Mouse (Mus musculus) spleen, adult 2 months (tissue): ENCODE results near the gene Slc12a5. TPM values are rescaled to one million over a fixed set of nuclear protein-coding genes. Genes with fewer than 3 reads are reported as not detected.
A peak's percentile ranks its signal among the peaks of the same experiment; 100 is the strongest.

Experiments used
- DNase-seq, 2 experiments: peaks; one replicate each; pipeline versions ENCODE4 v3.0.0 to v3.0.0-alpha.2; 2012 to 2021; ENCODE audit warnings: low spot score in 2 of 2, low read depth in 1 of 2
- H3K27ac ChIP-seq: fragments of 200-500 bp; 2 replicates; pipeline ENCODE4 v1.5.1; 2012; ENCODE audit warnings: low read length, inconsistent platforms; ENCODE audit not compliant: insufficient read depth
- H3K27me3 ChIP-seq: fragments of 200-500 bp; 2 replicates; pipeline ENCODE4 v1.6.1; 2012; ENCODE audit warnings: mild to moderate bottlenecking, moderate library complexity, low read length, inconsistent platforms; ENCODE audit not compliant: control insufficient read depth, insufficient read depth
- H3K36me3 ChIP-seq: fragments of 200-500 bp; 2 replicates; pipeline ENCODE4 v1.6.1; 2012; ENCODE audit warnings: mild to moderate bottlenecking, low read length, inconsistent platforms; ENCODE audit not compliant: control insufficient read depth, insufficient read depth
- H3K4me1 ChIP-seq: fragments of 200-500 bp; 2 replicates; pipeline ENCODE4 v1.6.1; 2011; ENCODE audit warnings: inconsistent platforms; ENCODE audit not compliant: control insufficient read depth, insufficient read depth, insufficient read length
- H3K4me3 ChIP-seq: fragments of 200-500 bp; 2 replicates; pipeline ENCODE4 v1.5.1; 2011; ENCODE audit warnings: mild to moderate bottlenecking, inconsistent platforms; ENCODE audit not compliant: insufficient read depth, insufficient read length; ENCODE audit errors: extremely low read depth
- CTCF ChIP-seq: fragments of 200-500 bp; IDR thresholded peaks from 2 replicates; pipeline ENCODE4 v1.5.1; 2011; ENCODE audit warnings: mild to moderate bottlenecking, inconsistent platforms; ENCODE audit not compliant: insufficient read depth, insufficient read length, insufficient replicate concordance; ENCODE audit errors: extremely low read depth
- POLR2A ChIP-seq: fragments of 200-500 bp; IDR thresholded peaks from 2 replicates; pipeline ENCODE4 v1.6.1; 2011; ENCODE audit warnings: low read depth, low read length, inconsistent platforms
- WGBS: fragments of 180-500 bp; shearing (Covaris S2); methylation state at CpG from one replicate; pipeline ENCODE4 v1.1.7; 2018; 5-methylcytosine and 5-hydroxymethylcytosine counted together
- polyA plus RNA-seq: library from polyadenylated mRNA; depleted of rRNA; stranded (reverse); fragments of >200 nt; gene quantifications from 2 replicates; pipeline ENCODE4 v1.2.3, GENCODE M21; 2012; rRNA removed

The Slc12a5 gene
- polyA plus RNA-seq, 1 experiment: 1.3 TPM

DNA sequence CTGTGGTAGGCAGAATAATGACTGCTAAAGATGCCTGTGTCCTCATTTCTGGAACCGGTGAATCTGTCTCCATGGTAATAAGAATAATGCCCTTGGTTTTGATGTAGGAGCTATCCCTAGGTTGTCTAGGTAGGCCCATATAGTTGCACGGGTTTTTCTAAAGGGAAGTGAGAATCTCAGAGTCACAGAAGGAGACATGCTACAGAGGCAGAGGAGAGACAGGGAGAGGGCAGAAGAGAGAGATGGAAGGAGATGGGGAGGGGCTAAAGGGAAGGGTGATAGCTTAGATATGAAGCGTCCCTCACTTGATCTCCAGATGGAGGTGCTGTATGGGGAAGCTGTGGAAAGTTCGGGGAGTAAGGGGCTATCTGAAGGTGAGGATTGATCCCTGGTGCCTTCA lies 76.8 kb downstream of the Slc12a5 start:
- no peaks in the 10 kb centered on the region for H3K36me3 ChIP-seq
- no peak overlapping the region for H3K27ac ChIP-seq
- no peaks in the 10 kb centered on the region for H3K27me3 ChIP-seq
- H3K4me3 ChIP-seq: no peak overlapping the region
- TF ChIP-seq CTCF (no peak), POLR2A (no peak)
- peaks cover 6% of the 10 kb centered on the region; the same call in 1 of the 2 replicates for H3K4me1 ChIP-seq
- 54% methylated on average over 4 of the region's 4 CpGs for WGBS
- no peak for DNase-seq

DNA sequence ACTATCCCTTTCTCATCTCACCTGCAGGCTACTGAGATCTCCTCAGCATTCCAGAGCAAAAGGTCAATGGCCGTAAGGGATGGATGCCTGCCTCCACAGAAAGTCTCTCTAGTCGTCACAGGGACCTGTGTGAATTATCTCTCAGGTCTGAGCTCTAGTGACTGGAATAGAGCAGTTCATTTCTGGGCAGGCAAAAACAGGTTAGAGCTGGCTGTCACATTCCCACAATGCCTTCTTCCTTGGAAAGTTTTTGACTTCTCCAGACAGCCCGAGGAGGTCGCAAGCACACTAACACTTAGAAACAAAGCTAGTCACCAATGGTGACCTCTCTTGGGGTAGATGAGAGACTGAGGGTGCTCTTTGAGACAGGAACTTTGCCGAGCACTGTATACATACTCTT lies 81.5 kb downstream of the Slc12a5 start:
- peaks cover 1% of the 10 kb centered on the region; the same call in 1 of the 2 replicates for H3K27me3 ChIP-seq
- no peaks in the 10 kb centered on the region for H3K36me3 ChIP-seq
- TF ChIP-seq CTCF: no peak
- TF ChIP-seq POLR2A: no peak
- DNase-seq: no peak
- no peaks in the 10 kb centered on the region for H3K4me1 ChIP-seq
- WGBS: 90% methylated on average over 5 of the region's 5 CpGs
- H3K27ac ChIP-seq: no peak overlapping the region
- no peak overlapping the region for H3K4me3 ChIP-seq

DNA sequence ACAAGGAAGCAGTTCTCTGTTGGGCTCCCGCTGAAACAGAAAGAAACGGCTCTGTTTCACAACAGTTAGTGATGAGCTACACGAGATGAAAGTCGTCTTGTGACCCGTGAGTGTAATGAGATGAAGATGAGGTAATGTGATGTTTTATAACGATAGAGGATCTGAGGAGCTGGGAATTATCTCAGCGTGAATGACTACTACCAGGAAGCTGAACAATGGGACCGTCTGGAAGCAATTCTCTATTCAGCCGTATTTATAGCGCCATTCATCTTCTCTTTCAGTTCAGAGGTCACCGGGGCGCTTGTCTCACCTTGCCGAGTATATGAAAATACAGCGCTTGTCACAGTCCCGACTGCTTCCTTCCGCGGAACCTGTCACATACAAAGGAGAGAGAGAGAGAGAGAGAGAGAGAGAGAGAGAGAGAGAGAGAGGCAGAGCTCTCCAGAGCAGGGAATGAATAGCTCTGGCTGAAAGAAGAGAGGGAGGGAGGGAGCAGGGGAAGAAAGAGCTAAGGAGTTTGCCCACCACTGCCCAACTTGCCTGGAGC lies 82.6 kb downstream of the Slc12a5 start:
- no peak overlapping the region for H3K27ac ChIP-seq
- peaks cover 1% of the 10 kb centered on the region; the same call in 1 of the 2 replicates for H3K27me3 ChIP-seq
- TF ChIP-seq POLR2A (no peak), CTCF (no peak)
- DNase-seq: no peak
- no peaks in the 10 kb centered on the region for H3K4me1 ChIP-seq
- H3K36me3 ChIP-seq: no peaks in the 10 kb centered on the region
- 0 out of 2 replicates have a peak overlapping the region, but pooled peaks have one; percentile 9 for H3K4me3 ChIP-seq
- 7% methylated on average over 17 of the region's 17 CpGs for WGBS

DNA sequence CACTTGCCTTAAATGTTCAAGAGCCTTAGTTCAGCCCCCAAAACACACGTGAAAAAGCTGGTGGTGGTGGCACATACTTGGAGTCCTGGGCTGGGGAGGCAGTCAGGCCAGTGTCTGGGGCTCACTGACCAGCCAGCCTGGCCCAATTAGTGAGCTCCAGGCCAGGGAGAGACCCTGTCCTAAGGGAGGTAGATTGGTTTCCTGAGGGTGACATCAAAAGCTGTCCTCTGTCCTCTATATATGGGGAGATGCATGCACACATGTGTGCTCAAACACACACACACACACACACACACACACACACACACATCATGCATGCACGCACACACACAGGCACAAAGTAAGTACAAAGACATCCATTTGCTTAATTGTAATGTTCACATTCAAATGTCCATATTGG lies 83.1 kb downstream of the Slc12a5 start:
- Histone ChIP-seq H3K4me1 (no peaks in the 10 kb centered on the region), H3K4me3 (no peak overlapping the region), H3K36me3 (no peaks in the 10 kb centered on the region), H3K27ac (no peak overlapping the region), H3K27me3 (peaks cover 1% of the 10 kb centered on the region; the same call in 1 of the 2 replicates)
- WGBS: 69% methylated on average over 2 of the region's 2 CpGs
- no peak for TF ChIP-seq POLR2A
- TF ChIP-seq CTCF: no peak
- DNase-seq: no peak

DNA sequence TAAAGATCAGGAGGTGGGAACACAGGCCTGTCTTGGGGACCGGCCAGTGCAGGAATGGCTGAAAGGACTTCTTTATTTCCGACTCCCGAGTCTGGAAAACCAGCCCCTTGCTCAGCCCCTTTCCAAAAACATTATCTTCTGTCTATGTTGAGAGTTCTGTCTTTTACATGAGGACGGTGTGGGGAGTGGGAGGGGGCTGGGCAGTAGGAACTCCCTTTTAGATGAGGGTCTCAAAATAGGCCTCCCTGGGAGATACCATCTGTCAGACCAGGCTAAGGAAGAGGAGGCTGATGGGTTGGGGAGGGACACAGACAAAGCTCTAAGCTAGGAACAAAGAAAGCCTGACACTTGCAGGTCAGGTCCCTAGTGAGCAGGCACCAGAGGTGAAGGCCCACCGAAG lies 88.4 kb downstream of the Slc12a5 start:
- 77% methylated on average over 5 of the region's 5 CpGs for WGBS
- Histone ChIP-seq H3K4me1 (no peaks in the 10 kb centered on the region), H3K4me3 (no peak overlapping the region), H3K36me3 (no peaks in the 10 kb centered on the region), H3K27ac (no peak overlapping the region), H3K27me3 (peaks cover 3% of the 10 kb centered on the region)
- DNase-seq: no peak
- TF ChIP-seq POLR2A (no peak), CTCF (no peak)

Other genes with a start within 250 kb of the Slc12a5 start
- not detected in 2 replicates for gene Spint5, start 245.5 kb upstream of the Slc12a5 start, polyA plus RNA-seq
- 0.18 and 0.34 TPM in 2 replicates for gene Wfdc3, start 214.9 kb upstream of the Slc12a5 start, polyA plus RNA-seq
- gene Dnttip1, start 214.8 kb upstream of the Slc12a5 start, polyA plus RNA-seq: 38.9 and 48.0 TPM in 2 replicates
- 92.8 and 97.2 TPM in 2 replicates for gene Ube2c, start 190.9 kb upstream of the Slc12a5 start, polyA plus RNA-seq
- gene Tnnc2, start 180.8 kb upstream of the Slc12a5 start, polyA plus RNA-seq: not detected in 2 replicates
- 9.5 and 12.9 TPM in 2 replicates for gene Snx21, start 175.0 kb upstream of the Slc12a5 start, polyA plus RNA-seq
- 44.9 and 54.1 TPM in 2 replicates for gene Acot8, start 155.9 kb upstream of the Slc12a5 start, polyA plus RNA-seq
- 2.5 and 3.0 TPM in 2 replicates for gene Zswim3, start 155.7 kb upstream of the Slc12a5 start, polyA plus RNA-seq
- gene Zswim1, start 138.1 kb upstream of the Slc12a5 start, polyA plus RNA-seq: 7.7 and 9.3 TPM in 2 replicates
- 0.16 and 0.40 TPM in 2 replicates for gene Spata25, start 132.3 kb upstream of the Slc12a5 start, polyA plus RNA-seq
- 318 and 362 TPM in 2 replicates for gene Ctsa, start 127.9 kb upstream of the Slc12a5 start, polyA plus RNA-seq
- gene Neurl2, start 127.3 kb upstream of the Slc12a5 start, polyA plus RNA-seq: 5.7 and 9.6 TPM in 2 replicates
- 48.3 and 51.8 TPM in 2 replicates for gene Pltp, start 103.1 kb upstream of the Slc12a5 start, polyA plus RNA-seq
- 33.2 and 36.7 TPM in 2 replicates for gene Pcif1, start 81.5 kb upstream of the Slc12a5 start, polyA plus RNA-seq
- gene Zfp335, start 49.0 kb upstream of the Slc12a5 start, polyA plus RNA-seq: 37.8 and 47.5 TPM in 2 replicates
- 16.0 and 26.6 TPM in 2 replicates for gene Mmp9, start 20.0 kb upstream of the Slc12a5 start, polyA plus RNA-seq
- gene Ncoa5, start 74.1 kb downstream of the Slc12a5 start, polyA plus RNA-seq: 25.1 and 28.7 TPM in 2 replicates
- 66.9 and 97.0 TPM in 2 replicates for gene Cd40, start 94.8 kb downstream of the Slc12a5 start, polyA plus RNA-seq
- gene 1700025C18Rik, start 129.9 kb downstream of the Slc12a5 start, polyA plus RNA-seq: not detected in 2 replicates